Mouse (Mus musculus): ENCODE measurements around the gene Prr5l.

DNA sequence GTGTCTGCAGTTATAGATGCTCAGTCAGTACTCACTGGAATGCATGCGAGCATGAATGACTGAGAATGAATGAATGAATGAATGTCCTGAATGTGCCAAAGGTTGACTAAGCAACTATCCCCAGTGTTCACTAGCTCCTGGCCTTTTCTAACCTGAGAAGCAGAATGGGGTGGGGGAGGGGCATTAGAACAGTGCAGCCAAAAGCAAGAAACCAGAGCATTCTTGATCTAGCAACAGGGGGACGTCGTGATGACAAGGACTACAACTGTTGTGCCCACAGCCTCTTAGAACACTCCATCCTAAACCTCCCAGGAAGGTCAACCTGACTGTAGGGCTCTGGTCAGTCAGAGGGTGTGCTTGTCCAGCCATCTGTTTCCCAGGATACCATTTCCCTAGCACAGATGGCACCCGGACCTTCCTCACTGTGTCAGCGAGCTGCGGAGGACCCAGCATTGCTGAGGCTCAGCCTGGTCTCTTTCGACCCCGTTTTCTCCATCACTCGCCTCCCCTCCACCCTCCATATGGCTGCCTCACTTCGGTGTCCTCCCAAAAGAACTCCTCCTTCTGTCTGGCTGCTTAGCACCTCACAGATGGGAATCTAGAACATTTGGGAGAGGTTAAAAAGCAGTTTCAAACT is 24.7 kb upstream of the Prr5l start:
- TF ChIP-seq CTCF (IDR thresholded peaks at IDR 0.05; ENCODE audit: control insufficient read depth, insufficient read depth, insufficient read length) (no peak), USF1 (IDR thresholded peaks at IDR 0.05; ENCODE audit: low read depth) (no peak), MYOG (IDR thresholded peaks at IDR 0.05; ENCODE audit: control insufficient read depth, extremely low read depth, insufficient read length) (no peak), MAX (IDR thresholded peaks at IDR 0.05) (no peak), CEBPB (IDR thresholded peaks at IDR 0.05; ENCODE audit: low read depth) (no peak), FOSL1 (IDR thresholded peaks at IDR 0.05; ENCODE audit: insufficient read depth, low read length, poor library complexity, severe bottlenecking) (no peak)
